Mouse (Mus musculus) embryonic fibroblast, embryonic 13.5 days (primary cell): Measurements from ENCODE around the gene Zmynd10.

ENCODE experiments used
- CTCF ChIP-seq: IDR thresholded peaks from 2 replicates; pipeline ENCODE4 v1.5.1; 2011; ENCODE audit warnings: mild to moderate bottlenecking, control low read depth, low read length, moderate library complexity, borderline replicate concordance; ENCODE audit not compliant: insufficient read depth
- POLR2A ChIP-seq: IDR thresholded peaks from 2 replicates; pipeline ENCODE4 v1.6.1; 2011; ENCODE audit warnings: low read depth, mild to moderate bottlenecking, control low read depth, low read length, moderate library complexity

- peak; percentile 87 for TF ChIP-seq POLR2A
- no peak for TF ChIP-seq CTCF
Measured at GRCm38 (mm10) chr9:107580501-107581317, 33.6 kb downstream of the Zmynd10 start, which contains the start of gene Hyal3.
